Mouse (Mus musculus): ENCODE results near the gene Plxdc1. TPM values are rescaled to one million over a fixed set of nuclear protein-coding genes. Genes with fewer than 3 reads are reported as not detected.
A peak's percentile ranks its signal among the peaks of the same experiment; 100 is the strongest.

Plxdc1 gene
- polyA plus RNA-seq, 1 experiment from 2014 or later: 0.33 TPM

DNA sequence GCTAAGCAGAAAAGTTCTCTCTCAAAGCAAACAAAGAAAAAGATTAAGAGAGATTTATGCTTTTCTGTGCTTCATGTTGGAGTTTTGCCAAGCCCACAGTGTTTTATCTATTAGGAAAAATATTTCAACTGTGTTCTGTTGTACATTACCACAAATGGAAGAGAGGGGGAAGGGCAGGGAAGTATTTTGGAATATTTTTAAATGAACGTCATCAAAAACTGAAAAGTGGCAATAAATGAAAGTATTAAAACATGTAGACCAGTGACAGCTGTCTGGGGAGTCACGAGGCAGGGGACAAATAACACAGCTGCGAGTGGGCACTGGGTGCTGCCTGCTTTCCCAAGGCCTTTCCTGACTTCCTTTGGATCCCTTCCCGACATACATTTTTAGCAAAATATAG lies 89.6 kb downstream of the Plxdc1 start:
- Histone ChIP-seq H3K36me3 (no peaks in the 10 kb centered on the region), H3K9ac (no peak overlapping the region), H3K27me3 (replicated peaks) (peaks cover 7% of the 10 kb centered on the region; the same call in 1 of the 2 replicates), H3K4me3 (no peak overlapping the region), H3K27ac (no peak overlapping the region), H3K4me2 (no peak overlapping the region), H3K4me1 (no peaks in the 10 kb centered on the region), H3K9me3 (replicated peaks) (no peaks in the 10 kb centered on the region)
- WGBS (ENCODE audit: insufficient replicate concordance): 56% methylated on average over 4 of the region's 4 CpGs
- ATAC-seq: no peak

DNA sequence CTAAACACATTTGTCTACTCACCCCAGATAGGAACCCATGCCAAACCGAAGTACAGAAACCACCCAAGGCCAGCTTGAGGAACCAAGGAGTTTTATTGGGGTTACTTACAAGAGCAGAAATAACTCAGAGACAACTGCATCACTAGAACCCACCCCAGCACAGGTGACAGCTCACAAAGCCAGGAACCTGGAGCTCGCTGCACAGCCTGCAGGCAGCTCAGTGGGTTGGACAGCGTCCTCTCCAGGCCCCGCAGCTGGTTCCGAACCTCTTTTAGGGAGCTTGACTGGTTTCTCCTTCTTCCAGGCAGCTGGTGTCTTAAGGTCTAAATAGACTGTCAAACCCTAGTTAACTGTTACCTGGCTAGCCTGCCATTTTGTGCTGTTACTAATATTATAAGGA lies 94.4 kb downstream of the Plxdc1 start:
- 66% methylated on average over 5 of the region's 5 CpGs for WGBS (ENCODE audit: insufficient replicate concordance)
- no peak for ATAC-seq
- Histone ChIP-seq H3K27ac (no peak overlapping the region), H3K4me3 (no peak overlapping the region), H3K4me1 (no peaks in the 10 kb centered on the region), H3K4me2 (no peak overlapping the region), H3K9ac (no peak overlapping the region), H3K27me3 (replicated peaks) (no peaks in the 10 kb centered on the region), H3K9me3 (replicated peaks) (no peaks in the 10 kb centered on the region), H3K36me3 (no peaks in the 10 kb centered on the region)

DNA sequence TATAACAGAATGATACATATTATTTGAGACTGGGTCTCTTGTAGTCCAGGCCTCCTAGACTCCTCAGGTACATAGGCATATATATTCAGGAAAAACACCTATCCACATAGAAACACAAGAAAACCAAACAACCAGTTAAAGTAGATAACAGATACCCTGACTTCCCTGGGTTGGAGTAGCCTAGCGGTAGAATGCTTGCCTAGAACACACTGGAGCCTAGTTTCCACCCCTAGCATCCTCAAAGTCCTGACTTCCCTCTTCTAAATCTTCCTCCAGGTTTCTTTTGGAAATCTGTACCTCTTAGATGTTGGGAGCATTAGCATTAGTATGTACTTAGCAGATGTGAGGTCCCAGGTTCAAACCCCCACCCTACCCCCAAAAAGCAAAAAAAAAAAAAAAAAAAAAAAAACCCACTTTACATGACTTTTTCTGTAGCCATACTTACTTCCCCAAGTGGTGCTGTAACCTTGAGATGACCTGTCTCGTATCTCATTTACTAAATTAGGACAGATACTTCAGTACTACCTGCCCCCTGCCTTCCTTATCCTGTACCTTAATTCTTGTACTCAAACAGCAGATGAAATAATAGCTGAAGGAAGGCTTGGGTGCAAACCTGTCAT lies 100.8 kb downstream of the Plxdc1 start:
- WGBS (ENCODE audit: insufficient replicate concordance): 79% methylated on average over 2 of the region's 2 CpGs
- 0 out of 2 replicates have a peak overlapping the region, but pooled peaks have one; percentile 66 for H3K4me3 ChIP-seq

DNA sequence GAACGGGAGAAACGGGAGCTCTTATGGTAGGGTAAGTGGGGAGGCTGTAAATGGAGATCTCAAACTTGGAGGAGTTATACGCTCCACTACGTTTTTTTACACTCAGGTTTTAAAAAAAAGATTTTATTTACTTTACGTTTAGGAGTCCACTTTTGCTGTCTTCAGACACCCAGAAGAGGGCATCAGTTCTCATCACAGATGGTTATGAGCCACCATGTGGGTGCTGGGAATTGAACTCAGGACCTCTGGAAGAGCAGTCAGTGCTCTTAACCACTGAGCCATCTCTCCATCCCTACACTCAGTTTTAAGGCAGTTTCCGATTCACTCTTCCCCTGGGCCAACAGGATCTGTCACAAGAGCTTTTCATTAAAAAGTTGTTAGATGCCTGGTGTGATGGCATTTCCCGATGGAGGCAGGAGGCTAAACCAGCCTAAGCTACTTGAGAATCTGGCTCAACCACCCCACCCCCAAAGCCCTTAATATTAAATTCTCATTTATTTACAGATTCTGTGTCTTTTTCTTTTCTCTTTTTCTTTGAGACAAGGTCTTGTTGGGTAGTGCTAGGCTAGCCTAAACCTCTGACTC lies 101.6 kb downstream of the Plxdc1 start:
- H3K4me2 ChIP-seq: peak overlapping the region; percentile 71
- peak overlapping the region; percentile 66 for H3K4me3 ChIP-seq
- H3K27ac ChIP-seq: peak overlapping the region; percentile 83
- H3K27me3 ChIP-seq (replicated peaks): no peaks in the 10 kb centered on the region
- H3K4me1 ChIP-seq: peaks cover 14% of the 10 kb centered on the region
- 26% methylated on average over 7 of the region's 7 CpGs for WGBS (ENCODE audit: insufficient replicate concordance)
- no peaks in the 10 kb centered on the region for H3K36me3 ChIP-seq
- peak overlapping the region; percentile 40 for H3K9ac ChIP-seq
- no peak for ATAC-seq
- H3K9me3 ChIP-seq (replicated peaks): no peaks in the 10 kb centered on the region

More for the DNA sequence above, 100.8 kb downstream of the Plxdc1 start:
- peak overlapping the region; percentile 71 for H3K4me2 ChIP-seq
- peaks cover 14% of the 10 kb centered on the region for H3K4me1 ChIP-seq
- H3K27ac ChIP-seq: peak overlapping the region; percentile 83
- no peaks in the 10 kb centered on the region for H3K9me3 ChIP-seq (replicated peaks)
- H3K9ac ChIP-seq: no peak overlapping the region
- H3K36me3 ChIP-seq: no peaks in the 10 kb centered on the region
- no peak for ATAC-seq
- H3K27me3 ChIP-seq (replicated peaks): no peaks in the 10 kb centered on the region

DNA sequence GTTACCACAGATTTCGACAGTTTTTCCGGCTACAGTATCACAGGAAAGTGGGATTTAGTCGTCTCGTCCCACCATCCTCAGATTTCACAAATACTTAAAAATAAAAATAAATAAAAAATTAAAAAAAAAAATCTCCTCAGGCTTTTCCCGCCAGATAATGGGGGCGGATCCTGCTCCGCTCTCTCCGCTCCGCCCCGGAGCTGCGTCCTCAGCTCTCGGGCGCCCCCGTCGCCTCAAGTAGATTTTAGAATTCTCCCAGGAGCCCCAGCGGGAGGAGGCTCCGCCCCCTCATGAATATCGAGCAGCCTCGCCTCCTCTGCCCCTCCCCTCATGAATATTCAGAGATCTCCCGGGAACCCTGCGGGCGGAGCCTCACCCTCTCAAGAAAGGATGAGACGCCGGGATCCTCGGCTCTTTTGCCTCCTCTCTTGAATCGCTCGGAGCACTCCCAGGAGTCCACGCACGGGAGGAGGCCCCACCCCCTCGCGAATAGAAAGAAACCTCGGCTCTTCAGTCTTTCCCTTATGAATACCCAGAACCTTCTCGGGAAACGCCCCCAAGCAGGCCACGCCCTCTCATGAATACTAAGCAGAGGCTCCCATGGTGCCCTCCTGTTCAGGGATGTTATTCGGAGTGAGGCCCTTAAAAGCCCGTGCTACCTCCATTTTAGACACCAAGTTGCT lies 102.2 kb downstream of the Plxdc1 start, which contains the start of gene Fbxo47:
Gene Fbxo47 (minus strand): TSS at position 237 of the 683 bp plus-strand sequence.
- Histone ChIP-seq H3K4me3 (peak within 1 kb of the TSS; percentile 66), H3K9me3 (replicated peaks) (no peaks in the 10 kb centered on the region), H3K27ac (peak within 1 kb of the TSS; percentile 83), H3K27me3 (replicated peaks) (no peaks in the 10 kb centered on the region), H3K36me3 (no peaks in the 10 kb centered on the region), H3K9ac (peak within 1 kb of the TSS; percentile 66), H3K4me1 (peaks cover 14% of the 10 kb centered on the region), H3K4me2 (peak within 1 kb of the TSS; percentile 71)
- peak; percentile 91 for ATAC-seq
- under 1% methylated on average over 37 of the region's 37 CpGs for WGBS (ENCODE audit: insufficient replicate concordance)

DNA sequence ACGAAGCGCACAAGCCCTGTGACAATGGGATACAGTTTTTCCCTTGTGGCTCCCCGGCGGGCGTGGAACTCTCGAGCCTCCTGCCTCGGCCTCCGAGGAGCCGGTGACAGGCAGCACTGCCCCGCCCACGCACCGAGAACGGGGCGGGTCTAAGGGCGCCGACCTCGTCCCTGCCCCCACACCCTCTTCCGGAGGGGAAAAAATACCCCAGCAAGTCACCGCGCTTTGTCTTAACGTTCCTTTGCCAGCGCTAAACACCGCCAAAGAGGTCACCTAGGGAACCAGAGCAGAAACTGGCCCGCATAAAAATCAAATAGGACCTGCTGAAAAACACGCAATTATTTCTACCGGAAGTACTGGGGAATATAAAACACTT lies 102.7 kb downstream of the Plxdc1 start:
- Histone ChIP-seq H3K4me1 (peaks cover 14% of the 10 kb centered on the region), H3K36me3 (no peaks in the 10 kb centered on the region)
- WGBS (ENCODE audit: insufficient replicate concordance): 2% methylated on average over 26 of the region's 26 CpGs

DNA sequence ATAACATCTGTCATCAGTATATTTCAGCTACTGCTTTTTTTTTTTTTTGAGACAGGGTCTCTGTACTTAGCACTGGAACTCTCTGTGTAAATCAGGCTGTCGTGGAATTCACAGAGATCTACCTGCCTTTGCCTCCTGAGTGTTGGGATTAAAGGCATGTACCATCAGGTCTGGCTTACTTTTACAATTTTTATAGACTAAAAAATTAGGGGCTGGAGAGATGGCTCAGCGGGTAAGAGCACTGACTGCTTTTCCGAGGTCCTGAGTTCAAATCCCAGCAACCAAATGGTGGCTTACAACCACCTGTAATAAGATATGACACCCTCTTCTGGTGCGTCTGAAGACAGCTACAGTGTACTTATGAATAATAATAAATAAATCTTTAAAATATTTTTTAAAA lies 105.9 kb downstream of the Plxdc1 start:
- Histone ChIP-seq H3K4me1 (peaks cover 13% of the 10 kb centered on the region), H3K27me3 (replicated peaks) (no peaks in the 10 kb centered on the region), H3K4me3 (no peak overlapping the region), H3K4me2 (no peak overlapping the region), H3K27ac (no peak overlapping the region), H3K9ac (no peak overlapping the region), H3K36me3 (no peaks in the 10 kb centered on the region), H3K9me3 (replicated peaks) (no peaks in the 10 kb centered on the region)
- ATAC-seq: no peak
- WGBS (ENCODE audit: insufficient replicate concordance): 77% methylated on average over 4 of the region's 4 CpGs

More for the DNA sequence above, 102.7 kb downstream of the Plxdc1 start:
- peak overlapping the region; percentile 83 for H3K27ac ChIP-seq
- no peaks in the 10 kb centered on the region for H3K9me3 ChIP-seq (replicated peaks)
- peak overlapping the region; percentile 71 for H3K4me2 ChIP-seq
- peak; percentile 74 for ATAC-seq
- H3K27me3 ChIP-seq (replicated peaks): no peaks in the 10 kb centered on the region
- peak overlapping the region; percentile 66 for H3K4me3 ChIP-seq
- H3K9ac ChIP-seq: peak overlapping the region; percentile 66

DNA sequence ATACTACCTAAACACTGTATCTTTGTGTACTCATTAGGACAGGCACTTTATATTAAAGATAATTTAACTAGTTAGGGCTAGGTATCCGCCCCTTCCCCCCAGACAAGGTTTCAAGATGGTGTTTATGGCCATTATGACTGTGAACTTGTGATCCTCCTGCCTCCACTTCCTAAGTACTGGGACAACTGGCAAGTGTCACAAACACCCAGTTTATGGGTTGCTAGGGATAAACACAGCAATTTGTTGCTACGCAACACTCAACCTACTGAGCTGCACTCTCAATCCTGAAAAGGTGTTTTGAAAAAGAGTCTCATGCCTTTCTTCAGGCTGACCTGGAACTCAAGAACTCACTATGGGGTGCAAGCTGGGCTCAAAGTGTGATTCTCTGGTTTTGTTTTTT lies 108.9 kb downstream of the Plxdc1 start:
- Histone ChIP-seq H3K4me1 (no peaks in the 10 kb centered on the region), H3K9ac (no peak overlapping the region), H3K36me3 (no peaks in the 10 kb centered on the region), H3K27me3 (replicated peaks) (no peaks in the 10 kb centered on the region), H3K9me3 (replicated peaks) (no peaks in the 10 kb centered on the region), H3K4me3 (no peak overlapping the region), H3K4me2 (no peak overlapping the region), H3K27ac (no peak overlapping the region)
- ATAC-seq: no peak
- WGBS (ENCODE audit: insufficient replicate concordance): 61% methylated on average over 2 of the region's 2 CpGs

DNA sequence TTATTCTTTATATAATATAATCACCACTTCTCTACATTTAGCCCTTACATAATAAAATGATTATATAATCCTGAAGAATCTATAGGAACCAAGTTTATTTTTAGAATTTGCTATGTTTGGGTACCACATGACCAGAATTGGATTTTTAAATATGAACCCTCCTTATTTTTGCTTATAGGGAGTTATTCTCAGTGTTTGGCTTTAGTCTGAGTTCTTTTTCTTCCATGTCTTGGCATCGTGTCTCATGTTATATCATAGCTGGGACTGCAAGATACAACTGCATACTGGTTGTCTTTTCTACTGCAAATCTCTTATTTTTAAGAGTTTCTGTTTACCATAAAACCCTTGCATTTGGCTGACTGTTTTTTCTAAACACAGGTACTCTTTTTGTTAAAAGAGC lies 111.8 kb downstream of the Plxdc1 start:
- no peaks in the 10 kb centered on the region for H3K36me3 ChIP-seq
- WGBS (ENCODE audit: insufficient replicate concordance): 81% methylated on average over 1 of the region's 1 CpGs
- no peak for ATAC-seq
- no peak overlapping the region for H3K4me3 ChIP-seq
- no peaks in the 10 kb centered on the region for H3K4me1 ChIP-seq
- no peaks in the 10 kb centered on the region for H3K9me3 ChIP-seq (replicated peaks)
- no peaks in the 10 kb centered on the region for H3K27me3 ChIP-seq (replicated peaks)
- no peak overlapping the region for H3K27ac ChIP-seq
- no peak overlapping the region for H3K4me2 ChIP-seq
- no peak overlapping the region for H3K9ac ChIP-seq

Small RNAs within 50 kb of the gene (microRNA-seq; reads per million reads assigned to microRNA genes)
- gene Gm22461: not detected
- not detected for gene Gm27597

Other genes starting within 250 kb of the Plxdc1 start
- gene Pip4k2b, start 241.7 kb downstream of the Plxdc1 start, polyA plus RNA-seq (2016; fragmentation: Nextera tagmentation; extraction: Ambion mirVana): 0.92 and 1.1 TPM in 2 replicates
- 10.7 and 10.9 TPM in 2 replicates for gene Cwc25, start 219.9 kb downstream of the Plxdc1 start, polyA plus RNA-seq (2016; fragmentation: Nextera tagmentation; extraction: Ambion mirVana)
- not detected in 2 replicates for gene 1700001P01Rik, start 210.5 kb downstream of the Plxdc1 start, polyA plus RNA-seq (2016; fragmentation: Nextera tagmentation; extraction: Ambion mirVana)
- 462 and 473 TPM in 2 replicates for gene Rpl23, start 204.0 kb downstream of the Plxdc1 start, polyA plus RNA-seq (2016; fragmentation: Nextera tagmentation; extraction: Ambion mirVana)
- 36.9 and 37.6 TPM in 2 replicates for gene Lasp1, start 187.4 kb downstream of the Plxdc1 start, polyA plus RNA-seq (2016; fragmentation: Nextera tagmentation; extraction: Ambion mirVana)
- gene B230217C12Rik, start 145.7 kb downstream of the Plxdc1 start, polyA plus RNA-seq (2016; fragmentation: Nextera tagmentation; extraction: Ambion mirVana): 1.1 and 1.3 TPM in 2 replicates
- 0.36 and 0.51 TPM in 2 replicates for gene Fbxo47, start 102.3 kb downstream of the Plxdc1 start, polyA plus RNA-seq (2016; fragmentation: Nextera tagmentation; extraction: Ambion mirVana)
- 15.6 and 17.1 TPM in 2 replicates for gene Arl5c, start 9.7 kb upstream of the Plxdc1 start, polyA plus RNA-seq (2016; fragmentation: Nextera tagmentation; extraction: Ambion mirVana)
- 0.95 and 1.0 TPM in 2 replicates for gene Cacnb1, start 36.6 kb upstream of the Plxdc1 start, polyA plus RNA-seq (2016; fragmentation: Nextera tagmentation; extraction: Ambion mirVana)
- 869 and 913 TPM in 2 replicates for gene Rpl19, start 40.3 kb upstream of the Plxdc1 start, polyA plus RNA-seq (2016; fragmentation: Nextera tagmentation; extraction: Ambion mirVana)
- gene Stac2, start 67.0 kb upstream of the Plxdc1 start, polyA plus RNA-seq (2016; fragmentation: Nextera tagmentation; extraction: Ambion mirVana): 0.07 and 0.10 TPM in 2 replicates
- gene Fbxl20, start 164.0 kb upstream of the Plxdc1 start, polyA plus RNA-seq (2016; fragmentation: Nextera tagmentation; extraction: Ambion mirVana): 10.2 and 11.1 TPM in 2 replicates
- gene Med1, start 206.8 kb upstream of the Plxdc1 start, polyA plus RNA-seq (2016; fragmentation: Nextera tagmentation; extraction: Ambion mirVana): 40.5 and 41.8 TPM in 2 replicates
- gene Cdk12, start 216.6 kb upstream of the Plxdc1 start, polyA plus RNA-seq (2016; fragmentation: Nextera tagmentation; extraction: Ambion mirVana): 8.6 and 9.0 TPM in 2 replicates